Mouse (Mus musculus) embryonic facial prominence, embryonic 12.5 days (tissue): ENCODE results near the gene Edem1. TPM values are rescaled to one million over a fixed set of nuclear protein-coding genes. Genes with fewer than 3 reads are reported as not detected.

Source experiments
- ATAC-seq: fragments of 200-750 bp; cut with Nextera tagmentation; 2 replicates; pipeline ENCODE4 v1.8.0; 2017; ENCODE audit not compliant: insufficient number of reproducible peaks, insufficient read depth, low FRiP score, low TSS enrichment
- H3K27ac ChIP-seq: fragments of 300-500 bp; sonication (generic); 2 replicates; pipeline ENCODE4 v1.5.1; 2016; ENCODE audit warnings: mild to moderate bottlenecking
- H3K27me3 ChIP-seq: fragments of 300-500 bp; sonication (generic); 2 replicates; pipeline ENCODE4 v1.6.1; 2016; ENCODE audit warnings: mild to moderate bottlenecking, moderate library complexity
- H3K36me3 ChIP-seq: fragments of 300-500 bp; sonication (generic); 2 replicates; pipeline ENCODE4 v1.6.1; 2016; ENCODE audit warnings: mild to moderate bottlenecking
- H3K4me1 ChIP-seq: fragments of 300-500 bp; sonication (generic); 2 replicates; pipeline ENCODE4 v1.6.1; 2016
- H3K4me2 ChIP-seq: fragments of 300-500 bp; sonication (generic); replicated peaks from 2 replicates; pipeline ENCODE4 v1.6.1; 2016; ENCODE audit warnings: mild to moderate bottlenecking, moderate library complexity
- H3K4me3 ChIP-seq: fragments of 300-500 bp; sonication (generic); 2 replicates; pipeline ENCODE4 v1.5.1; 2016; ENCODE audit warnings: mild to moderate bottlenecking
- H3K9ac ChIP-seq: fragments of 300-500 bp; sonication (generic); 2 replicates; pipeline ENCODE4 v1.6.1; 2016; ENCODE audit warnings: mild to moderate bottlenecking, moderate library complexity
- H3K9me3 ChIP-seq: fragments of 300-500 bp; sonication (generic); 2 replicates; pipeline ENCODE4 v1.6.1; 2016; ENCODE audit warnings: mild to moderate bottlenecking, moderate library complexity
- WGBS: fragments of 180-500 bp; shearing (Covaris S2); methylation state at CpG from one replicate; pipeline ENCODE4 v1.1.7; 2016; 5-methylcytosine and 5-hydroxymethylcytosine counted together
- polyA plus RNA-seq: library from polyadenylated mRNA; unstranded; fragments of >200 nt; fragmentation: Nextera tagmentation; extraction: Ambion mirVana; gene quantifications from 2 replicates; pipeline ENCODE4 v1.2.1, GENCODE M21; 2016

Gene Edem1
- polyA plus RNA-seq, 1 experiment from 2014 or later, result 26.0 TPM

- H3K9me3 ChIP-seq, result no peaks in the 10 kb centered on the region; the same call in 1 of the 2 replicates
- H3K4me1 ChIP-seq, result no peaks in the 10 kb centered on the region
- H3K27ac ChIP-seq, result no peak overlapping the region
- H3K4me2 ChIP-seq, result no peak overlapping the region
- ATAC-seq, result no peak
- 74% methylated on average over 4 of the region's 4 CpGs for WGBS
- H3K36me3 ChIP-seq, result no peaks in the 10 kb centered on the region
- no peaks in the 10 kb centered on the region for H3K27me3 ChIP-seq
- no peak overlapping the region for H3K4me3 ChIP-seq
- H3K9ac ChIP-seq, result no peak overlapping the region
These were observed 52.0 kb downstream of the Edem1 start for GRCm38 (mm10) chr6:108880368-108881013.

- Histone ChIP-seq H3K4me3 (no peak overlapping the region), H3K36me3 (no peaks in the 10 kb centered on the region), H3K27me3 (no peaks in the 10 kb centered on the region), H3K9ac (no peak overlapping the region), H3K9me3 (no peaks in the 10 kb centered on the region; the same call in 1 of the 2 replicates), H3K27ac (no peak overlapping the region), H3K4me1 (no peaks in the 10 kb centered on the region), H3K4me2 (no peak overlapping the region)
- WGBS, result 91% methylated on average over 4 of the region's 4 CpGs
- ATAC-seq, result no peak
These were observed 52.6 kb downstream of the Edem1 start for GRCm38 (mm10) chr6:108881074-108881473.

GRCm38 (mm10) chr6:108883826-108884225 is 55.4 kb downstream of the Edem1 start:
- ATAC-seq, result no peak
- Histone ChIP-seq H3K36me3 (no peaks in the 10 kb centered on the region), H3K4me1 (no peaks in the 10 kb centered on the region), H3K9me3 (no peaks in the 10 kb centered on the region; the same call in 1 of the 2 replicates), H3K9ac (no peak overlapping the region), H3K27ac (no peak overlapping the region), H3K27me3 (no peaks in the 10 kb centered on the region), H3K4me3 (no peak overlapping the region), H3K4me2 (no peak overlapping the region)
- 82% methylated on average over 2 of the region's 2 CpGs for WGBS

GRCm38 (mm10) chr6:108884603-108885002 is 56.2 kb downstream of the Edem1 start:
- ATAC-seq, result no peak
- Histone ChIP-seq H3K27ac (no peak overlapping the region), H3K27me3 (no peaks in the 10 kb centered on the region)

GRCm38 (mm10) chr6:108886346-108886745 is 57.9 kb downstream of the Edem1 start:
- Histone ChIP-seq H3K9ac (no peak overlapping the region), H3K36me3 (no peaks in the 10 kb centered on the region), H3K4me1 (no peaks in the 10 kb centered on the region), H3K4me2 (no peak overlapping the region), H3K27ac (no peak overlapping the region), H3K4me3 (no peak overlapping the region), H3K27me3 (no peaks in the 10 kb centered on the region), H3K9me3 (no peaks in the 10 kb centered on the region)
- no peak for ATAC-seq
- WGBS, result 68% methylated on average over 4 of the region's 4 CpGs

More at GRCm38 (mm10) chr6:108884603-108885002, 56.2 kb downstream of the Edem1 start:
- 60% methylated on average over 5 of the region's 5 CpGs for WGBS
- H3K4me1 ChIP-seq, result no peaks in the 10 kb centered on the region
- H3K4me2 ChIP-seq, result no peak overlapping the region
- no peak overlapping the region for H3K9ac ChIP-seq
- H3K4me3 ChIP-seq, result no peak overlapping the region
- no peaks in the 10 kb centered on the region for H3K9me3 ChIP-seq
- no peaks in the 10 kb centered on the region for H3K36me3 ChIP-seq

- ATAC-seq, result no peak
- Histone ChIP-seq H3K4me3 (no peak overlapping the region), H3K4me1 (no peaks in the 10 kb centered on the region), H3K27me3 (no peaks in the 10 kb centered on the region), H3K9ac (no peak overlapping the region), H3K27ac (no peak overlapping the region), H3K36me3 (no peaks in the 10 kb centered on the region), H3K9me3 (no peaks in the 10 kb centered on the region), H3K4me2 (no peak overlapping the region)
- 80% methylated on average over 5 of the region's 5 CpGs for WGBS
These were observed 64.1 kb downstream of the Edem1 start for GRCm38 (mm10) chr6:108892589-108892988.

- no peak overlapping the region for H3K4me2 ChIP-seq
- H3K27me3 ChIP-seq, result no peaks in the 10 kb centered on the region
- no peaks in the 10 kb centered on the region for H3K4me1 ChIP-seq
- no peak overlapping the region for H3K4me3 ChIP-seq
- H3K9ac ChIP-seq, result no peak overlapping the region
- no peak for ATAC-seq
- H3K27ac ChIP-seq, result no peak overlapping the region
- 83% methylated on average over 2 of the region's 2 CpGs for WGBS
- no peaks in the 10 kb centered on the region for H3K36me3 ChIP-seq
- H3K9me3 ChIP-seq, result no peaks in the 10 kb centered on the region
These were observed 66.7 kb downstream of the Edem1 start for GRCm38 (mm10) chr6:108895129-108895528.

GRCm38 (mm10) chr6:108895976-108896375 is 67.5 kb downstream of the Edem1 start:
- Histone ChIP-seq H3K4me3 (no peak overlapping the region), H3K36me3 (no peaks in the 10 kb centered on the region), H3K27me3 (no peaks in the 10 kb centered on the region), H3K4me1 (no peaks in the 10 kb centered on the region), H3K4me2 (no peak overlapping the region), H3K9ac (no peak overlapping the region), H3K27ac (no peak overlapping the region), H3K9me3 (no peaks in the 10 kb centered on the region)
- no peak for ATAC-seq
- WGBS, result 93% methylated on average over 3 of the region's 3 CpGs

GRCm38 (mm10) chr6:108896525-108897087 is 68.2 kb downstream of the Edem1 start:
- ATAC-seq, result no peak
- Histone ChIP-seq H3K27me3 (no peaks in the 10 kb centered on the region), H3K9ac (no peak overlapping the region), H3K36me3 (no peaks in the 10 kb centered on the region), H3K27ac (no peak overlapping the region), H3K4me3 (no peak overlapping the region), H3K9me3 (no peaks in the 10 kb centered on the region), H3K4me2 (no peak overlapping the region), H3K4me1 (no peaks in the 10 kb centered on the region)
- WGBS, result 85% methylated on average over 8 of the region's 8 CpGs

GRCm38 (mm10) chr6:108899231-108899630 is 70.8 kb downstream of the Edem1 start:
- H3K4me1 ChIP-seq, result no peaks in the 10 kb centered on the region
- no peak overlapping the region for H3K9ac ChIP-seq
- H3K27ac ChIP-seq, result no peak overlapping the region
- H3K4me3 ChIP-seq, result no peak overlapping the region
- no peak overlapping the region for H3K4me2 ChIP-seq
- WGBS, result 72% methylated on average over 2 of the region's 2 CpGs
- ATAC-seq, result no peak
- no peaks in the 10 kb centered on the region for H3K9me3 ChIP-seq
- H3K27me3 ChIP-seq, result no peaks in the 10 kb centered on the region
- H3K36me3 ChIP-seq, result no peaks in the 10 kb centered on the region

GRCm38 (mm10) chr6:108902124-108902523 is 73.7 kb downstream of the Edem1 start:
- no peak for ATAC-seq
- no peaks in the 10 kb centered on the region for H3K27me3 ChIP-seq

GRCm38 (mm10) chr6:108903280-108903679 is 74.8 kb downstream of the Edem1 start:
- Histone ChIP-seq H3K4me1 (no peaks in the 10 kb centered on the region), H3K27me3 (no peaks in the 10 kb centered on the region), H3K36me3 (no peaks in the 10 kb centered on the region), H3K9ac (no peak overlapping the region), H3K4me3 (no peak overlapping the region), H3K27ac (no peak overlapping the region), H3K9me3 (no peaks in the 10 kb centered on the region), H3K4me2 (no peak overlapping the region)
- 82% methylated on average over 4 of the region's 4 CpGs for WGBS
- no peak for ATAC-seq

More at GRCm38 (mm10) chr6:108902124-108902523, 73.7 kb downstream of the Edem1 start:
- Histone ChIP-seq H3K36me3 (no peaks in the 10 kb centered on the region), H3K4me1 (no peaks in the 10 kb centered on the region), H3K4me2 (no peak overlapping the region), H3K27ac (no peak overlapping the region), H3K9ac (no peak overlapping the region), H3K9me3 (no peaks in the 10 kb centered on the region), H3K4me3 (no peak overlapping the region)
